Mouse (Mus musculus): Measurements from ENCODE around the gene Tial1.

- no peak for TF ChIP-seq CTCF (IDR thresholded peaks at IDR 0.05; ENCODE audit: borderline replicate concordance, extremely low read depth, insufficient read depth, insufficient read length)
- TF ChIP-seq POLR2A (IDR thresholded peaks at IDR 0.05; ENCODE audit: borderline replicate concordance, extremely low read depth, insufficient read depth, insufficient read length, poor library complexity, severe bottlenecking): no peak
Observed at GRCm38 (mm10) chr7:128422491-128422890, 39.0 kb downstream of the Tial1 start.
